Mouse (Mus musculus) right cerebral cortex, postnatal 25 days (tissue): ENCODE measurements around the gene Amer2.
"Not testable (repeated sequence)": the region's sequence is repeated elsewhere in the genome, so short reads cannot be mapped to it uniquely, and the experiment has no call there.

ENCODE experiments used
- DNase-seq: peaks from one replicate; pipeline ENCODE4 v3.0.0; 2022

Gene Amer2

DNA sequence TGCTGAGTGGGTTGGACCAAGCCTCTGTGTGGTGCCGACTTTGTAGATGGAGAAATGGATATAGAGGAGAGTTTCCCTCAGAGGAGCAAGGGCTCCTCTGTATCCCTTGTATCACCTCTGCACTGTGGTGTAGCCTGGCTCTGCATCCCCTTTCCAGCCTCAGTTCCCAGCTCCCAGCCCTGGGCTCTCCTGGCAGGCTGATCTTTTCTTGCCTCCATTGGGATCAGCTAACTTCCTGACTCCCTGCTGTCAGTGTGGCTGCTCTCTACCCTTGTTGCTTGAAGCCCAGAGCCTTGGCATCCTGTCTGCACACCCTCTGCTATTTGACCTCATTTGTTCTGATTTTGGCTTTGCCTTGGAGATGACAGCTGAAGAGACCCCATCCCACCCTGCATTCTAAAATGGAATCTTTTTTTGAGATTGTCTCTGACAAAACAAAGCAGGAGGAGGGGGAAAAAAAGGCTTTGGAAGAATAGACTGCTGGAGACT is at the start of gene Amer2:
Gene Amer2, plus strand, starts transcription at position 439 of the 489 bp plus-strand sequence.
- DNase-seq = no peak

DNA sequence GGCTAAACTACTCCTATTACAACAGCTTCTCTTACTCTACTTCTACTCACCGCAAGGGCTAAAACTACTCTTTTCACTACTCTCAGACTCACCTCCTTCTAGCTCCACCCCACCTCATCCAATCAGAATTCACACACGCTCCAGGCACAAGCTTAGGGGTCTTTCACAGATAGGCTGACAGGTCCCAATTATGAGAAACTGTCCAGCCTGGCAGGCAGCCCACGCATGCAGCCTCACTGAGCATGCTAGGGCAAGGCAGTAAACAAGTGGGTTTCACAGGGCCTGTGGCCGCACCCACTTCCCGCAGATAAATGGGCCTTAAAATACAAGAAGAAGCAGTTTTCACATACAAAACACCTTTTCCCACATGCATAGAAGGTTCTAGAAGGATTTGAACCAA is 33.1 kb upstream of the Amer2 start:
- DNase-seq = not testable (repeated sequence)

DNA sequence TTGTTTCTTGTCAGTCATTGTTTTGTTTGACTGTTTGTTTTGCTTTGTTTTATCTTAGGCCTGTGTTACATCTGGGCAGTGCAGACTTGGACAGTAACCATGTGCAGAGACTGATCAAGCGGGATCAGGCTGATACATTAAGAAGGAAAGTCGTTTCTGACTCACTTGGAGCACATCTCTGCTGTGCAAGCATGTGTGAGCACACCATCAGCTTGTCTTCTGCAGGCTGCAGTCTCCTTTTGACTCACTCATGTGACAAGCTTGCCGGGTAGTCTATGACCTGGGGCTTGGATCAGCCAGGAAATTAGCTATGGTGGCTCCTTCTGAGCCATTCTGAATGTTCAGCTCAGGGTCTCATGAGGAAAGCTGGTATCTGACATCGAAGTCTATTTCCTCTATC is 32.5 kb upstream of the Amer2 start:
- no peak for DNase-seq

DNA sequence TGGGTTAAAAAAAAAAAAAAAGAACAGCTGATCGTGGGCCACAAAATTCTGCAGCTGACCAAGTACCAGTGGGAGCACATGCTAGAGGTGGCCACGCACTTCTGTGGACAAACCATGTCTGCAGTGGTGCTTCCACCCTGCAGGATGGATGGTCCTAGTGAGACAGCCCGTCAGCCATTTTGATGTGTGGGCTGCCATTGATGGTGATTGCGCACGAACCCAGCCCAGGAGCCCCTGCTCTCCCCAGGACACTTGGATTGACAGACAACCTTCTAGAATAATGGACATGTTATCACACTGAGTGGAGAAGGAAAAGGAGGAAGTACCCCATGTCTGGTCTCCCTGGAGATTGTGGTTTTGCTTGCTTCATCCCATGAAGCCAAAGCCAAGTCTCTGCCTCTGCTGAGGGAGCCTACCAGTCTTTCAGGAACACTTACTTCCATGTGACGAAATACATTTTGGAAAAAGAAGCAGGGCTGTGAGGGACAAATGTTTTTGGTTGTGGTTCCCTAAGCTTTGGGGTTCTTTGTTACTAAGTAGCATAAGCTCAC is 27.7 kb upstream of the Amer2 start:
- DNase-seq = no peak

DNA sequence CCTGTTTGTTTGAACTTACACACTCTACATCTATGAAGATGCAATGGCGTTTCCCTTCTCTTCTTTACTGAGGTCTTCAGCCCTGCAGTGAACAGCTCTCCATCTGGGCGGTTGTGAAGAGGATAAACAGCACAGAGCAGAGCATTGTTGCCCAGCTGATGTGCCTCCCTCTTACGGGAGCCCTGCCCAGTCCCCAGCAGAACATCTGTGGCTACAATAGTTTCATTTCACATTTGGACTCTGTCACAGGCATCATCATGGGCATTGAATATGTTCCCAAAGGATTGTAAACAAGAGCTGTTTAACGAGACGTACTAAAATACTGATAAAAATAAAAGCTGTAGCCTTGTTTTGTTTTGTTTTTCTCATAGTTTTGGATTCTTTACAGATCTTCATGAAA is 14.7 kb upstream of the Amer2 start:
- DNase-seq = no peak

DNA sequence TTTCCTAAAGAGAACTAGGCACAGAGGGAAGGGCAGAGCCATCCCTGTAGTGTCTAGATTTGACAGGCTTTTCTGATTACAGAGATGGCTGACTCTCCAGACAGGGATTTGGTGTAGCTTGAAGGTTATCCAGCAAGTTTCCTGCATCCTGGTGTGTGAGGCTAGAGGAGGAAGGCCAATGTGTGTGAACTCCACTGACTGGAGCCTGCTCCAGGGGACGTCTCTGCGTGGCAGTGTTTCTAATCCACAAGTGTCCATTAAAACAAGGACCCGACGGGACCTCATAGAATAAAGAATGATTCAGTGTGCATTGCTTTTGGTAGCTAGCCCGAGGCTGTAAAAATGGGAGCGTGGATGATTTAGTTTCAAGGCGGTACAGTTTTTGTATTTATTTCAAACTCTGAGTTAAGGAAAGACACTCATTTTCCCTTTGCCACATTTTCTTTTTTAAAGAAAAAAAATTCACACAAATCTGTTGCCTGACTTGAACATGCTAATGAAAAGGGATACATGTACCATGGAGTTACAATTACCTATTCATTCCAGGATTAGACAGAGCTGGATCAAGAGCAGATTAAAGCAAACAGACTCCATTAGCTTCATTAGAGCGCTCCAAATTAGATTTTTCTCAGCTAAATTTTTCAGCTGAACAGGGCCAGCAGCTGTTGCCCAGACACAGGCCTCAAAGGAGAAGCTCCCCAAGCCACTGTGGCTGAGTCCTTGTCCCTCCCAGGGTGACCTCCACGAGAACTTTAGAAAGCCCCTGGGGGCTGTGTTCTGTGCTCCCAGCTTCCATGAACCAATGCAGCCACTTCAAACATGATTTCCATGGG is 11.5 kb upstream of the Amer2 start:
- DNase-seq = no peak

DNA sequence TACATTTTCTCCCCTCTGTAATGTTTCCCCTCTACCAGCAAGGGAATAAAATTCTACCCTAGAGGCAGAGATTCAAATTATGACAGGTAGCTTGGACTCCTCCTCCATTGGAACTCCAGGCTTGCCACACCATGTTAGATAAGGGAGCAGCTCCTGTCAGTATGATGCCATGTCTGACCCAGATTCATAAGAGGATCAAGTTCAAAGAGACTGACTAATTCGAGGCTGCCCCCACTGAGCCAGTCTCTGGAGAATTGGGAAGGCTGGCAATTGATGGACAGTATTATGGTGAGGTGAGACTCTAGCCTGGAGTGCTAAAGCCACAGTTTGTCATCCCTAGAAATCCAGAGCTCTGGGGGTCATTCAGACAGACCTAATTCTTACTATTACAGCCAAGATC is 6.3 kb upstream of the Amer2 start:
- no peak for DNase-seq

DNA sequence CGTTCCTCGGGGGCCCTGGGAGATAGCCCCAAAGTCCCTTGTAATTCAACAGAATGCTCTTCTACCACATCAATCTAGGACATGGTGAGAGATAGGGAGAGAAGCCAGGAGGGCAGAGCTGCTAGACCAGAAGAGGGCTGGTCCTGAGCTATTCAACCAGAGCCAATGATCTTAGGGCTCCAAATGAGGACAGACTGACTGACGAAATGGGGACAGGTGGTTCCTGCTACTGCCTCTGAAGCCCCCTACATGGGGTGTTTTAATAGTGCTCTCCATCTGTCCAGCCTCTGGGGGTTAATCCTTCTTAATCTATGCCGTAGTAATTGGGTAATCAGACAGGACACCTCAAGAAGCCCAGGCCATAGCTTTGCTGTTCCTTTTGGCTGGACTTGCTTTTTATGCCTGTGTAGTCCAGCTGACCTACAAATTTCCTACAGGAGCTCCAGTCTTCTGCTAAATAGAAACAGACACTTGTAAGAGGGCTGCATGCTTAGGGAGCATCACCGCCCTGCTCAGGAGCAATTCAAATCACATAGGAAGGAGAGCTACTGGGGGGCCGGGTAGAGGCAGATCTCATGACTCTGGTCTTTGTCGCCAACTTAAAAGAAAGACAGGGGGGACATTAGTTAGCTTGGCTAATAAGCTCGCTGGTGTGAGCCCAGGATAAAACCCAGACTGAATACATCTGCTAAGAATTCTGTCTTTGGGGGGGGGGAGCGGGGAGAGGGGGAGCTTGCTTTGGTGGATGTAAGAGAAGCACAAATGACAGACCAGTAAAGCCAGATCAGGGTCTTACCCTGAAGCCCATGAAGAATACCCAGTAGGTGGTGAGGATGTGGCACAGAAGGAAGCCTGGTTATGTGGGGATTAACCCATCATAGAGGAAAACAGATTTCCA is 4.0 kb upstream of the Amer2 start:
- no peak for DNase-seq

DNA sequence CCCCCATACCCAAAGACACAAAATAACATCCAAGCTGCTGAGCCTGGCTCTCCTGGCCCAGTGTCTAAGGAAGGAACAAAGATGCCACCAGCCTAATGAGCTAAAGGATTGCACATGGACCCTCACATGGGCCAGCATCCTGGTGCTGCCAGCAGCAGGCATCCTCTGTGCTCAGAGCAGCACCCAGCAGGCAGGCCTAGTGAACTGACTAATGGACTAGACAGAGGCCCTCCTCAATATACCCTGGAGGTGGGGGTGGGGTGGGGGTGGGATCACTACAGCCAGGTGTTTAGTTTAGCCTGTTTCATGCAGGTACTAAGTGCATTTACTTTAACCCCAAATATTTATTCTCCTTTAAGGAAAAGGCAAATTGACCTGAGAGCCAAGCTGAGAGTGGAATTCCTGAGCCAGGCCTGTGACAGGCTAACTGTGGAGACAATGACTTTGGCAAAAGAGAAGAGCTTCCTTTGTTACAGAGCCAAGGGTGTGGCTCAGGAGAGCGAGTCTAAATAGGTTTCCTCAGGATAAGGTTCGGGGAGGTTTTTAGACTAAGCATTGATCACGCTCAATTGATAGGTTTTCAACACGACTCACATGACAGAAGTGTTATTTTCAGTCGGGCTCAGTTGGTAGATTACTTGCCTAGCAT is 3.3 kb upstream of the Amer2 start:
- DNase-seq = no peak

DNA sequence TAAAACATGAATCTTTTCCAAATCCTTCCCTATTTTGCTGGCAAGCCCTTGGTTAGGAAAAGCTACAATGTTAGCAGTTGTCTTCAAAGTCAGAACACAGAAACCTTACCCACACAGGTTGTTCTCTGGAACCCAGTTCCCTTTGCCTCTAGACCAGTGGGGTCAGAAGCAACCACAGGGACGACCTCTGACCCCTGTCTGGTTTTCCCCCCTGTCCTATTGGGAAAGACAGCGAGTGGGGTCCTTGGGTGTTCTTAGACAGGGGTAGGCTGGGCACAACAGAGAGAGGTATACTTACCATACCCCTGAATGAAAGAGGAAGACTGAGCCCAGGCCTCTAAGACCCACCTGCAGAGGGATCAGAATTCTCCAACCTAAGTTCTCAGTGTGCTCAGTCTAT is 4.0 kb downstream of the Amer2 start:
- no peak for DNase-seq

DNA sequence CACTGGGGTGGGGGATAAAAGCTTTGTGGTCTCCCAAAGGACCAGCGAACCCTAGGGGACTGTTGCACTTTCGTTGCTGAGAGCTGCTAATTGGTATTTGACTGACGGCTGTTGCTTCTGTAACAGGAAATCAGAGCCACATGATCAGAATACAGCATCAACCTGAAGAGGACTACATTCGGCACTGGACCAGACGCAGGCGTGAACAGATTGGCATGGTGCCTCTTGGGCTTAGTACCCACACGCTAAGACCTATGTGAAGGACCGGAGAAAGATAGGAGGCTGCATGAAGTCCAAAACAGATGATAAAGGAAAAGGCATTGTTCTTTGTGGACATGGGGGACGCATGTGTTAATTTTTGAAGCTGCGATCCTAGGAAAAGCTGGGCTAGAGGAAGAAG is 4.5 kb downstream of the Amer2 start:
- DNase-seq = peak; percentile 54

DNA sequence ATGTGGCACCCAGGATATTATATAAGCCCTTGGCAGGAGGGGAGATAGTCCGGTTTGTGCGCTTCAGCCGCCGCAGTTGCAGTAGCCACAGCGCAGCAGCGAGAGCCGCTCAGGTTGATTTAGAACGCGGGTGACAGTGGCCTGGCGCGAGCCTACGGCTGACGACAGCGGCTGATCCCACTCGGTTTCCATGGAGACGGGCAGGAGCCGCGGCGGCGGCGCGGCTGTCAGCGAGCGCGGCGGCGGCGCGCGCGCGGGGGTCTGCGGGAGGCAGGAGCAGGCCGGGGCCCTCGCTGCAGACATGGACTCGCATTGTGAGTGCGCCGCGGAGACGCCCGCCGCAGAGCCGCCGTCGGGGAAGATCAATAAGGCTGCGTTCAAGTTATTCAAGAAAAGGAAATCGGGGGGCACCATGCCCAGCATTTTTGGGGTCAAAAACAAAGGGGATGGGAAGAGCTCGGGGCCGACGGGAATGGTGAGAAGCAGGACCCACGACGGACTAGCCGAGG is 5.1 kb downstream of the Amer2 start:
- peak; percentile 92 for DNase-seq

DNA sequence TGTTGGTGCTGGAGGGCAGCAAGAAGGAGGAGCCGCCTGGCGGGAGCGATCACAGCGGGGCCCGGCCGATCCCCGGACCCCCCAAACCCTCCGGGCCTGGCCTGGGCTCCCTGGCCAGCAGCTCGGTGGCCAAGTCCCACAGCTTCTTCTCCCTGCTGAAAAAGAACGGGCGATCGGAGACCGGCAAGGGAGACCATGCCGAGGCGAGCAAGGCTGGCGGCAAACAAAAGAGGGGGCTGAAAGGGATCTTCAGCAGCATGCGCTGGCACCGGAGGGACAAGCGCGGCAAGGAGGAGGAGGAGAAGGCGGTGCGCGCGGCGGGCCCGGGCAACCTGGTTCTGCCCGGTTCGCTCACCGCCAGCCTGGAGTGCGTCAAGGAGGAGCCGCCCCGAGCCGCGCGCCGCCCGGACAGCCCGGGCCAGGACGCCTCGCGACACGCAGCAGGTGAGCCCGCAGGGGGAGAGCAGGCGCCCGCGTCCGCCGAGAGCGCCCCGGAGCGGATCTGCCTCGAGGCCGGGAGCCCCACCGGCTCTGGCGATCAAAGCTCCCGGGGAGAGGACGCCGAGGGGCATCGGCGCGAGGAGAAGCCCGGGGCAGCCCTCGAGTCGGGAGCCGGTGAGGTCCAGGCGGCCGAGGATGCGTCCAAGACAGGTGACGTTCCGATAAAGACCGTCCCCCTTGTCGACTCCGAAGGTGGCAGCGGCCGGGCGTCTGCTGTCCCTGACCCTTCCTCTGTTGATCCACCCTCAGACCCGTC is 5.7 kb downstream of the Amer2 start:
- DNase-seq = peak; percentile 77

DNA sequence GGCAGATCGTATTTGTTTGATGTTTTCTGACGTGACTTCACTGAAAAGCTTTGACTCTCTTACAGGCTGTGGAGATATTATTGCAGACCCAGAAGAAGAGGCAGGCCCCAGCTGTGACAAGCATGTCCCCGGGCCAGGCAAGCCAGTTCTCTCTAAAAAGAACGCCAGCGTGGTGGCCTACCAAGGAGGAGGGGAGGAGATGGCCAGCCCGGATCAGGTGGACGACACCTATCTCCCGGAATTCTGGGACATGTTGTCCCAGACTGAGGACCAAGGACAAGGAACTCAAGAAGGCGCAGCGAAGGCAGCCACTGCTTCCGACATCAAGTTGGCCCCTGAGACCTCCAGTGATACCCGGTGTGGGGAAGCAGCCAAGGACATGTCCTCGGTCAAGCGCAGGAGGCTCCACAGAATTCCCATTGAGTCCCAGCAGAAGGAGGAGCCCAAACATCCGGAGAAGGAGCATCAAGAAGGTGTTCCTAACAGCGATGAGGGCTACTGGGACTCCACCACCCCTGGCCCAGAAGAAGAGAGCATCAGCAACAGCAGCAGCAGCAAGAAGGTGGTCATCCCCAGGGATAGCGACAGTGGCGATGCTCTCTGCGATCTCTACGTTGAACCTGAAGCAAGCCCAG is 6.4 kb downstream of the Amer2 start:
- peak; percentile 44 for DNase-seq

DNA sequence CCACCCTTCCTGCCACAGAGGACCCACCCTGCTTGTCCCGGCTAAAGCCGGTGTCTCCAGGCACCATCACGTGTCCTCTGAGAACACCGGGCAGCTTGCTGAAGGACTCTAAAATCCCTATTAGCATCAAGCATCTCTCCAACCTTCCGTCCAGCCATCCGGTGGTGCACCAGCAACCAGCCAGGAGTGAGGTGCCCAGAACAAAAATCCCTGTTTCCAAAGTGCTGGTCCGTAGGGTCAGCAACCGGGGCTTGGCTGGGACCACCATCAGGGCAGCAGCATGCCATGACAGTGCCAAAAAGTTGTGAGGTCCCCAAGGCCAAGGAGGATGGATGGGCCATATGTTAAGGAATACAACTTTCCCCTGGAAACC is 6.9 kb downstream of the Amer2 start:
- DNase-seq = no peak

DNA sequence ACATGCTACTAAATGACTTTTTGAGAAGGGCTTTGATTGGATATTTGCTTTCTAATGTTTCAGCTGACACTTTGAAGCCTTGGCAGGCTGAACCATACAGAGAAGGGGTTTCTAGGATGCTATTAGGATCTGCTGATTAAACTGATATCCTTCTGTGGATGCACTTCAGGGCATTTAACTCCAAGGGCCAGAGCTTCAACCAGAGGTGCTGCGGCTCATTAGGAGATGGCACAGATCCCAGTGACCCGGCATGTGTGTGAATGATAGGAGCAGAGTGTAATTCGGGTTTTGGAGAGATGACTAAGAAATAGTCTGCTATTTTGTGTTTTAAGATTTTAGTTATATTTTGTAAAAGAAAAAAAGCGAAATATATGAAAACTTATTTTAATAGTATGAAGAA is 8.6 kb downstream of the Amer2 start:
- no peak for DNase-seq

DNA sequence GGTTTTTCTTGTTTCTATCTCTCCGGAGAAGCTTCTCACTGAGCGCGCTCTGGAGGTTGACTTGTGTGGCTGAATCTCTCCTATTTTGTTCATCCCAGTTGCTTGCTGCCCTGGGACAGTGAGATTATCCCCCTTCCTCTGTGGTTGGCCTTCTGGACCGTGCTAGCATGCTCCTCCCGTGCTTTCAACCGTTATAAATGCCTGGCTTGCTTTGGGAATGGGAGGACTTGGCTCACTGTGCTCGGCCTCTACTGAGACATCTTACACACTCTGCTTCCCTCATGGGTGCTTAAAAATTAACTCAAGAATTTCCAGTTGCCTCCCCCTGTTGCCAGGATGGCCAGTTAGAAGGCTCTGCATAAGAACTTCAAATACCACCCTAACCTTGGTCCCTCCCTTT is 10.8 kb downstream of the Amer2 start:
- no peak for DNase-seq

DNA sequence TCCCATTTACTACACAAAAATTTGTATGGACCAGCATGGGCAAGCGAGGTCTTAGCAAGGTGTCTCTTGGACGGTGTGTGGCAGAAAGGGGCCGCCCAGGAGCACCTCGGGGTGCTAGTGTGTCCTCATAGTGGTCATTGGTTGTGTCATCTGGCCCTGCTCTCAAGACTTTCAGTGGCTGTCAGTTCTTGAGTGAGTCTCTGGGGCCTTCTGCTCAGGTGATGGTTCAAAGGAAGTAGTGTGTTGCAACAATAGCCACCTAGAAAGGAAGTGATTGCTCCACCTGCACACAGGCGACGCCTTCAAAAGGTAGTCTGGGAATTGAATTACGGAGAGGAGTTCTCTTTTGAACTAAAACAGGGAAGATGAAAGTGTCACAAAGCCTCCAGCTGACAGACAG is 11.2 kb downstream of the Amer2 start:
- no peak for DNase-seq

DNA sequence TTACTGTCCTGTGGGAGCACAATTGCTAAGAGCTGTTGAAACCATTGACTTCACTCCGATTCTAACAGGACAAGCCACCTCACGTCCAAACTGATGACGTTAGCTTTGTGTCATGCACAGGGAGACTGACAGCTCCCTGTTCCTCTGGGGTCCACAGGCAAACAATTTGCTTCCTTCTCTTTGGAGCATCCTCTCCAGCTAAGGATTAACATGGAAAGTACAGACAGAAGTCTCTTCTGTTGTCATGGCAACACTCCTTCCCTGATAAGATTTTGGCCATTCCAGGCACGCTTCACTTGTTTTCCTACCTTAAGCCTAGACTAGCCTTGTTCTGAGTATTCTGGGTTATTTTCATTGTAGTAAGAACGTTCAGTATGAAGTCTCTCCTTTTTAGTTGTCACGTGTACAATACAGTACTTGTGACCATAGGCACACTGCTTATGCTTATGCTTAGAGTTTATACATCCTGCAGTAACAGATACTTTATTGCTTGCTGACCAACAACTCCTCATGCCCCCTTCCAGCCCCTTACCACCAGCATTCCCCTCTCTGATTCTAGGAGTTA is 12.1 kb downstream of the Amer2 start:
- DNase-seq = no peak

DNA sequence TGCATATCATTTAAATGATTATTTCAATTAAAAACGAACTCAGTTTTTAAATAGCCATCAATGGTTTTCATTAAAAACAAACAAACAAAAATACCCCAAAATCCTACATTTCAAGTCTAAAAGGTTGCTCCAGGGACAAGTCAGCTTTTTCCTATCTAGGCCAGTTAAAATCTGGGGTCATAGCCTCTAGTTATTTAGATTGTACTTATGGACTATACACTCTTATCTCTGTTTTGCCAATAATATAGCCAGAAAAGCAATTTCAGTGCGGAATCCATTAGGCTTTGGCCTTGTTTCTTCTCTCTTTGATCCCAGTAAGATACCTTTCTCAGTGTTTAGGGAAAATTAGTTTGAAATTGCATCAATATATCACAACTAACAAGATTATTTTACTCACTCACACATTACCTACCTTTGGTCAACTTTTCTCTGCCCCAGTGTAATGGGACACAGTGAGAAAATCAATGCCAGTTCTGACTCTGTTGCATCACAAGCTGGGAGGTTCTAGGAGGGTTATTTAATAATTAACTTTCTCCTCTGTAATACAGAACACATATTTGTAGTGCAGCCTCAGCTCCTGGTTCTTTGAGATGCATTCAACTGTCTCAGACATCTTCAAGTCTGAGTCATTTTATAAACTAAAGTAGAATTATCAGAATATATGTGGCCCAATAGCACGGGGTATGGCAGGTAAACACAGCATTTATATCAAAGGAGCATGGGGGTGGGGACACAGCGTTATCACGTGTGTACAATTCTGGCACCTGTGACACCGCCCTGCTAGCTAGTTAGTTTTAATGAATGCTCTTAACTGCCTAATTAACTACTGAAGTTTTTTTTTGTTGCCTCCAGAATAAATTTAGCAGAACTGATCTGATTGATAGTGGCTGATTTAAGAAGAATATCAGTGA is 13.8 kb downstream of the Amer2 start:
- DNase-seq = no peak
